Mouse (Mus musculus) kidney, adult 2 months (tissue): ENCODE data around the gene I0C0044D17Rik.

Source experiments
- CTCF ChIP-seq: fragments of 200-500 bp; conservative IDR thresholded peaks from 2 replicates; pipeline ENCODE4 v1.5.1; 2011; ENCODE audit warnings: low read depth, mild to moderate bottlenecking, control low read depth, low read length, moderate library complexity, mixed read lengths; ENCODE audit not compliant: insufficient read depth, insufficient read length
- POLR2A ChIP-seq: fragments of 200-500 bp; IDR thresholded peaks from one replicate; pipeline ENCODE4 v1.6.1; 2011; ENCODE audit warnings: low read depth, low read length, control low read depth

- TF ChIP-seq POLR2A (no peak), CTCF (no peak)
Observed at GRCm38 (mm10) chr4:98864094-98864493, 40.5 kb upstream of the I0C0044D17Rik start.
